Mouse (Mus musculus) intestine, embryonic 15.5 days (tissue): ENCODE measurements at regions not wholly inside any gene's neighbourhood (a gene's known extent, or its start where the extent isn't known, plus 50 kb on each side); places are given as distances from the start of the nearest gene placed in this dataset.

ENCODE experiments used
- ATAC-seq: fragments of 200-750 bp; cut with Nextera tagmentation; 2 replicates; pipeline ENCODE4 v1.8.0; 2017; ENCODE audit warnings: moderate TSS enrichment, moderate library complexity
- H3K27ac ChIP-seq: fragments of 300-500 bp; sonication (generic); 2 replicates; pipeline ENCODE4 v1.5.1; 2015; ENCODE audit warnings: mild to moderate bottlenecking, inconsistent platforms
- H3K27me3 ChIP-seq: fragments of 300-500 bp; sonication (generic); replicated peaks from 2 replicates; pipeline ENCODE4 v1.6.1; 2015; ENCODE audit warnings: inconsistent platforms
- H3K36me3 ChIP-seq: fragments of 300-500 bp; sonication (generic); 2 replicates; pipeline ENCODE4 v1.6.1; 2015; ENCODE audit warnings: inconsistent platforms
- H3K4me1 ChIP-seq: fragments of 300-500 bp; sonication (generic); replicated peaks from 2 replicates; pipeline ENCODE4 v1.6.1; 2015; ENCODE audit warnings: inconsistent platforms
- H3K4me2 ChIP-seq: fragments of 300-500 bp; sonication (generic); replicated peaks from 2 replicates; pipeline ENCODE4 v1.6.1; 2015; ENCODE audit warnings: mild to moderate bottlenecking, inconsistent platforms
- H3K4me3 ChIP-seq: fragments of 300-500 bp; sonication (generic); replicated peaks from 2 replicates; pipeline ENCODE4 v1.5.1; 2015; ENCODE audit warnings: inconsistent platforms
- H3K9ac ChIP-seq: fragments of 300-500 bp; sonication (generic); 2 replicates; pipeline ENCODE4 v1.6.1; 2015; ENCODE audit warnings: inconsistent platforms
- H3K9me3 ChIP-seq: fragments of 300-500 bp; sonication (generic); 2 replicates; pipeline ENCODE4 v1.6.1; 2016; ENCODE audit warnings: inconsistent platforms
- WGBS: fragments of 180-500 bp; shearing (Covaris S2); methylation state at CpG from one replicate; pipeline ENCODE4 v1.1.7; 2015; 5-methylcytosine and 5-hydroxymethylcytosine counted together

DNA sequence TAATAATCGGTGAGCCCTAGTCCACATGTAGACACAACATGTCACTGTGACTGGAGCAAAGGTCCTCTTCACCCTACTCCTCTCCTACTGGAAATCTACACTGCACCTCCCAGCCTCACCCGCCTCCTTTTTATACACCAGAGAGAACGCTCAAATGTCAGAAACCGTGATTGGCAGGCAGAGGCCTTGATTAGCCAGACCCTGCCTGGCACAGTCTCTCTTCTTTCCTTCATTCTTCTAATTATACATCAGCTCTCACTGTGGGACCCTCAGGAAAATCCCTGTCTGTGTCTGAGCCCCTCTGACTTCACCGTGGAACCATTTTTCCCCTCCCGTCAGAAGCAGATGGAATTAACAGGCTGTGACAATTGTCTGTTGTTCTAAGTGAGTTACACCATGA lies 248.1 kb upstream of the Slc24a5 start:
- Histone ChIP-seq H3K27ac (no peak overlapping the region), H3K9me3 (no peaks in the 10 kb centered on the region), H3K27me3 (no peaks in the 10 kb centered on the region), H3K4me1 (no peaks in the 10 kb centered on the region), H3K4me2 (no peak overlapping the region), H3K9ac (no peak overlapping the region), H3K4me3 (no peak overlapping the region), H3K36me3 (no peaks in the 10 kb centered on the region)
- no peak for ATAC-seq
- 79% methylated on average over 6 of the region's 6 CpGs for WGBS

DNA sequence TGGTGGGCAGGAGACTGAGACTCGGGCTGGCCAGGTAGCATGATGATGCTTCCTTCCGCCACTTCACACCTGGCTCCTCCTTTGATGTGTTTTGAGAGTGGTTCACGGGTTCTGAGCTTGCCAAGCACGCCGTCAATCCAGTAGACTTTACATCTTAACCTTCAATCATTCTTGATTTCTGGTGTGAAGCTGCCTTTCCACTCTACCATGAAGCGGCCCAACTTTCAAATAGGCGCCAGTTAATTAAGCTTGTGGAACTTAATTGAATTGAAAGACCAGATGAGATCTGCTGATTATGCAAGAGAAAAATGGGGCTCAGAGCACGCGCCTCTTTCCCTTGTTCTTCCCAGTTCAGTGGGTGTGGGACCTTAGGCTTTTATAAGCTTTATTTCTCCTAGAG lies 247.1 kb upstream of the Slc24a5 start:
- no peaks in the 10 kb centered on the region for H3K4me1 ChIP-seq
- 93% methylated on average over 9 of the region's 9 CpGs for WGBS
- H3K9ac ChIP-seq: no peak overlapping the region
- H3K4me2 ChIP-seq: no peak overlapping the region
- no peaks in the 10 kb centered on the region for H3K27me3 ChIP-seq
- no peak overlapping the region for H3K4me3 ChIP-seq
- no peak for ATAC-seq
- H3K27ac ChIP-seq: no peak overlapping the region
- no peaks in the 10 kb centered on the region for H3K36me3 ChIP-seq
- H3K9me3 ChIP-seq: no peaks in the 10 kb centered on the region

DNA sequence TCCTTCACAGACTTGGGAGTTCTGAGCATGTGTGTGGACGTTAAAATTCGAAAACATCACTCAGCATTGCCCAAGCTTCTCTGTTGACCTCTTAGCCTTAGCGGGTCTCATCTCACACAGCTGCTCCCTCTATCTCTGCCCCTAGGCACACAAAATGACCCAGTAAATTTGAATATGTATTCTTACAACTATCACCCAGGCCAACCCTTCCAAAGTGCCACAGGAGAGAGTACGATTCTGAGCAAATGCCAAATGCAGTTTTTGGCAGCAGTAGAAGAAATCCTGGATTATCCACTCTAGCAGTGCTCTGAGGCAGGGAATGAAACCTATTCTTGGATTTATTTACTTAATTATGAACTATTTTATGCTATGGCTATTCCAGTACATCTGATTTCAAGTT lies 246.6 kb upstream of the Slc24a5 start:
- Histone ChIP-seq H3K9me3 (no peaks in the 10 kb centered on the region), H3K4me3 (no peak overlapping the region), H3K4me2 (no peak overlapping the region), H3K36me3 (no peaks in the 10 kb centered on the region), H3K9ac (no peak overlapping the region), H3K27me3 (no peaks in the 10 kb centered on the region), H3K27ac (no peak overlapping the region), H3K4me1 (no peaks in the 10 kb centered on the region)
- WGBS: 86% methylated on average over 4 of the region's 4 CpGs
- no peak for ATAC-seq

DNA sequence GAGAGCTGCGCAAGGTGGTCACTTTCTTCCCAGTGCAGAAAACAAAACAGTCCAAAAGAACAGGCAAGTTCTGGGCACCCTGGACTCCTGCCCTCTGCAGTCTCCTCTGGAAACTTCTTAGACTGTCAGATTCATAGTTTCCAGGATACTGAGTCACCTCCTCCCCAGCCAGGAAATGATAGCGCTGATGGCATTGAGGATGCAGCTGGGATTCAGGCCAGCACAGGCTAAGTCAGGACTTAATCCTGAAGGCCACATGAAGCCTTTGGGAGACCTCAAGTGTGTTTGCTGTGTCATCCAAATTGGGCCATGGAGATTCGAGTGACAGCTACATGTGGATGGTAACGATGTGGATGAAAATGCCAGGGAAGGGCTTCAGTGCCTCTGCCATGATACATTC lies 219.1 kb upstream of the Slc24a5 start:
- Histone ChIP-seq H3K27me3 (no peaks in the 10 kb centered on the region), H3K4me2 (no peak overlapping the region), H3K27ac (no peak overlapping the region), H3K9ac (no peak overlapping the region), H3K4me1 (no peaks in the 10 kb centered on the region), H3K9me3 (no peaks in the 10 kb centered on the region), H3K36me3 (no peaks in the 10 kb centered on the region), H3K4me3 (no peak overlapping the region)
- 90% methylated on average over 4 of the region's 4 CpGs for WGBS
- no peak for ATAC-seq

- 60% methylated on average over 3 of the region's 3 CpGs for WGBS
- no peak for ATAC-seq
- Histone ChIP-seq H3K36me3 (no peaks in the 10 kb centered on the region), H3K27ac (no peak overlapping the region), H3K4me1 (no peaks in the 10 kb centered on the region), H3K4me2 (no peak overlapping the region), H3K9ac (no peak overlapping the region), H3K9me3 (no peaks in the 10 kb centered on the region), H3K4me3 (no peak overlapping the region), H3K27me3 (no peaks in the 10 kb centered on the region)
These were observed 209.4 kb upstream of the Slc24a5 start for GRCm38 (mm10) chr2:124858504-124858903.

GRCm38 (mm10) chr2:124888209-124888608 lies 179.7 kb upstream of the Slc24a5 start:
- WGBS: 34% methylated on average over 4 of the region's 4 CpGs
- Histone ChIP-seq H3K27me3 (no peaks in the 10 kb centered on the region), H3K36me3 (no peaks in the 10 kb centered on the region), H3K4me3 (no peak overlapping the region), H3K27ac (peak overlapping the region; percentile 40; the same call in 1 of the 2 replicates), H3K9me3 (no peaks in the 10 kb centered on the region), H3K4me1 (0 out of 2 replicates have a peak, but pooled peaks cover 3% of the 10 kb centered on the region), H3K9ac (no peak overlapping the region), H3K4me2 (no peak overlapping the region)
- ATAC-seq: peak; percentile 70

DNA sequence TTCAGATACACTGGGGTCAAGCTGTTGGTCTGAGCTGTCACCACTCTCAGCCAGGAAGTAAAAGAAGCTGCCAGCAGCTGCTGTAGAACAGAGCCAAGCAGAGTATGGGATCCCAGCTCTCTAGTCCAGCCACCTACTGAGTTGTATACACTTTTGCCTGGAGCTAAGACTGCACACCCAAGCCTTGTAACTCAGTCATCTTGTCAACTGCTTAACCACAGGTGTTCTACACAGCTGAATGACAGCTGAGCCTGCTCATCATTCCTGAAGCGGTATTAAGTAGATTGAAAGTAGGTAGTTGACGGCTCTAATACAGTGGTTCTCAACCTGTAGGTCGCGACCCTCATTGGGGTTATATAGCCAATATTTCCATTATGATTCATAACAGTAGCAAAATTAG lies 172.9 kb upstream of the Slc24a5 start:
- no peaks in the 10 kb centered on the region for H3K4me1 ChIP-seq
- H3K27ac ChIP-seq: no peak overlapping the region
- no peak overlapping the region for H3K9ac ChIP-seq
- H3K36me3 ChIP-seq: no peaks in the 10 kb centered on the region
- H3K27me3 ChIP-seq: no peaks in the 10 kb centered on the region
- 92% methylated on average over 4 of the region's 4 CpGs for WGBS
- no peak overlapping the region for H3K4me2 ChIP-seq
- ATAC-seq: no peak
- no peaks in the 10 kb centered on the region for H3K9me3 ChIP-seq
- no peak overlapping the region for H3K4me3 ChIP-seq

DNA sequence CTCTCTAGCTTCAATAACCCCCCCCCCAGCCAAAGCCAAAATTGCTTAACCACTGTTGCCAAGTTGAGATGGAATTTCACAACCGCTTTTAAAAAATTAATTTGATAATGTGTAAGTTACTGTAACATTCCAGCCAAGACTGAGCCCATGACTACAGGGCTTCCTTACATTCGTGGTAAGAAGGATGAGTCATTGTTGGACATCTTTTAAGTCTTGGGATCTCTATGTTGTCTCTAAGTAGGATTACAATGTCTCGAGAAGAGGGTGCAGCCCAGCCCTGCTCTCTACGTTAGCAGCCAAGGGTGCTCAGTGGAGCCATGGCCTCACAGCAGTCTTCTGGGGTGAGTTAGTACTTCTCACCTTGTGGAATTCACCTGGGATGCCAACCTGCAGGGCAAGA lies 164.4 kb upstream of the Slc24a5 start:
- H3K4me2 ChIP-seq: no peak overlapping the region
- H3K27me3 ChIP-seq: no peaks in the 10 kb centered on the region
- no peak for ATAC-seq
- no peaks in the 10 kb centered on the region for H3K36me3 ChIP-seq
- H3K4me1 ChIP-seq: no peaks in the 10 kb centered on the region
- H3K9ac ChIP-seq: no peak overlapping the region
- no peak overlapping the region for H3K27ac ChIP-seq
- H3K4me3 ChIP-seq: no peak overlapping the region
- 80% methylated on average over 4 of the region's 4 CpGs for WGBS
- no peaks in the 10 kb centered on the region for H3K9me3 ChIP-seq

- no peak overlapping the region for H3K27ac ChIP-seq
- 90% methylated on average over 1 of the region's 1 CpGs for WGBS
- no peak for ATAC-seq
- no peaks in the 10 kb centered on the region for H3K9me3 ChIP-seq
- no peaks in the 10 kb centered on the region for H3K27me3 ChIP-seq
- H3K4me1 ChIP-seq: no peaks in the 10 kb centered on the region
- no peaks in the 10 kb centered on the region for H3K36me3 ChIP-seq
- no peak overlapping the region for H3K9ac ChIP-seq
- H3K4me2 ChIP-seq: no peak overlapping the region
- no peak overlapping the region for H3K4me3 ChIP-seq
These were observed 162.8 kb upstream of the Slc24a5 start for GRCm38 (mm10) chr2:124905076-124905475.

- H3K4me3 ChIP-seq: no peak overlapping the region
- WGBS: 77% methylated on average over 7 of the region's 7 CpGs
- no peaks in the 10 kb centered on the region for H3K4me1 ChIP-seq
- H3K9ac ChIP-seq: no peak overlapping the region
- H3K27me3 ChIP-seq: no peaks in the 10 kb centered on the region
- no peak overlapping the region for H3K4me2 ChIP-seq
- H3K36me3 ChIP-seq: no peaks in the 10 kb centered on the region
- H3K9me3 ChIP-seq: no peaks in the 10 kb centered on the region
- ATAC-seq: no peak
- no peak overlapping the region for H3K27ac ChIP-seq
These were observed 148.8 kb upstream of the Slc24a5 start for GRCm38 (mm10) chr2:124918986-124919761.

DNA sequence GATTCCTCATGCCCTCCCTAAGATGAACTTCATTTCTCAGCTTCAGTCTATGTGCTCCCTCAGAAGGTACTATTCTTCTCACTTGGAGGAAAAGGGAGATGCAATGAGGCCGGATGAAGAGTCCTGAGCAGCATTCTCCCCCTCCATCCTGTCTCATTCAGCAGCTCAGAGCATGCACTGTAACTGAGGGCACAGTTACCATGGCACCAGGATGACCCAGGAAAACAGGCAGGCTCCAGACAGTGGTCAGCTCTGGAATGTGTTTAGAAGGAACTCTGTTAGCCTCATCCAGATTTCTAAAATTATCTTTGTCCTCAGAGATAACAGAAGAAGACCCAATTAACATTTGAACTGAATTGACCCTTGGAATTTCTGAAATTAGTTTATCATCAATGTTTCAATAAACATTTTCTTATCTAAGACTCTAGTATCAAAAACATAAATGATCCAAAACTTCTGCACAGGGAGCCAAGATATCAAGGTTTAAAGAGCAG lies 148.1 kb upstream of the Slc24a5 start:
- no peak for ATAC-seq
- Histone ChIP-seq H3K27ac (no peak overlapping the region), H3K4me2 (no peak overlapping the region), H3K9ac (no peak overlapping the region), H3K4me3 (no peak overlapping the region), H3K9me3 (no peaks in the 10 kb centered on the region), H3K27me3 (no peaks in the 10 kb centered on the region), H3K36me3 (no peaks in the 10 kb centered on the region), H3K4me1 (no peaks in the 10 kb centered on the region)
- 50% methylated on average over 1 of the region's 1 CpGs for WGBS

DNA sequence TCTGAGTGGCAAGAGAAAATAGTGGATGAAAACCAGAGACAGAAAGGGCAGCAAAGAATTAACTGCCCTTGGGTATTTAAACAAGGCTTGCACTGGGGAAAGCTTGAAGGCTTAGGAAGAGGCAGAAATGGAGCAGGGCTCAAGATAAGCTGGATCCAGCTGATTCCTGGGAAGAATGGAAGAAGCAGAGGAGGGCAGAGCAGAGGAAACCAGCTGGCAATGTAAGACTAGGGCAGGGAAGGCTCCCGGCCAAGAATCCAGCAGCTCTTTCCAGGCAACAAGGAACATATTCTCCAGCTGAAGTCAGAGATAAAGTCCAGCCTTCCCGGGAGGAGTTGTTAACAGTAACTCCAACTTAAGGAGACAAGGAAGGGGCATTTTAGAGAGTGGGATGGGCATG lies 147.7 kb upstream of the Slc24a5 start:
- ATAC-seq: no peak
- Histone ChIP-seq H3K36me3 (no peaks in the 10 kb centered on the region), H3K4me2 (no peak overlapping the region), H3K27ac (no peak overlapping the region), H3K4me3 (no peak overlapping the region), H3K9ac (no peak overlapping the region), H3K27me3 (no peaks in the 10 kb centered on the region), H3K4me1 (no peaks in the 10 kb centered on the region), H3K9me3 (no peaks in the 10 kb centered on the region)
- 39% methylated on average over 2 of the region's 2 CpGs for WGBS
